Mouse (Mus musculus): Measurements from ENCODE around the gene Strn4.

The Strn4 gene

GRCm38 (mm10) chr7:16879796-16880547 lies 64.3 kb downstream of the Strn4 start:
- DNase-seq, result peak; percentile 47

- no peak for DNase-seq
These were observed 64.9 kb downstream of the Strn4 start for GRCm38 (mm10) chr7:16880615-16881014.

- DNase-seq, result no peak
These were observed 67.5 kb downstream of the Strn4 start for GRCm38 (mm10) chr7:16883162-16883561.

GRCm38 (mm10) chr7:16884334-16884733 lies 68.6 kb downstream of the Strn4 start:
- DNase-seq, result no peak

GRCm38 (mm10) chr7:16885271-16885776 lies 69.6 kb downstream of the Strn4 start:
- peak; percentile 35 for DNase-seq

GRCm38 (mm10) chr7:16885905-16886304 lies 70.2 kb downstream of the Strn4 start:
- no peak for DNase-seq
